Mouse (Mus musculus) large intestine, adult 2 months (tissue): ENCODE data around the gene Klhl32. TPM values are rescaled to one million over a fixed set of nuclear protein-coding genes. Genes with fewer than 3 reads are reported as not detected.
"Not testable (repeated sequence)": the region's sequence is repeated elsewhere in the genome, so short reads cannot be mapped to it uniquely, and the experiment has no call there.

ENCODE experiments used
- DNase-seq: peaks from one replicate; pipeline ENCODE4 v3.0.0-alpha.2; 2012; ENCODE audit warnings: low read depth, low spot score
- WGBS: fragments of 180-500 bp; shearing (Covaris S2); methylation state at CpG from one replicate; pipeline ENCODE4 v1.1.7; 2018; 5-methylcytosine and 5-hydroxymethylcytosine counted together
- polyA plus RNA-seq: library from polyadenylated mRNA; depleted of rRNA; stranded (reverse); fragments of >200 nt; gene quantifications from 2 replicates; pipeline ENCODE4 v1.2.3, GENCODE M21; 2012; rRNA removed

The Klhl32 gene
- polyA plus RNA-seq = 0.58 and 0.86 TPM in 2 replicates

DNA sequence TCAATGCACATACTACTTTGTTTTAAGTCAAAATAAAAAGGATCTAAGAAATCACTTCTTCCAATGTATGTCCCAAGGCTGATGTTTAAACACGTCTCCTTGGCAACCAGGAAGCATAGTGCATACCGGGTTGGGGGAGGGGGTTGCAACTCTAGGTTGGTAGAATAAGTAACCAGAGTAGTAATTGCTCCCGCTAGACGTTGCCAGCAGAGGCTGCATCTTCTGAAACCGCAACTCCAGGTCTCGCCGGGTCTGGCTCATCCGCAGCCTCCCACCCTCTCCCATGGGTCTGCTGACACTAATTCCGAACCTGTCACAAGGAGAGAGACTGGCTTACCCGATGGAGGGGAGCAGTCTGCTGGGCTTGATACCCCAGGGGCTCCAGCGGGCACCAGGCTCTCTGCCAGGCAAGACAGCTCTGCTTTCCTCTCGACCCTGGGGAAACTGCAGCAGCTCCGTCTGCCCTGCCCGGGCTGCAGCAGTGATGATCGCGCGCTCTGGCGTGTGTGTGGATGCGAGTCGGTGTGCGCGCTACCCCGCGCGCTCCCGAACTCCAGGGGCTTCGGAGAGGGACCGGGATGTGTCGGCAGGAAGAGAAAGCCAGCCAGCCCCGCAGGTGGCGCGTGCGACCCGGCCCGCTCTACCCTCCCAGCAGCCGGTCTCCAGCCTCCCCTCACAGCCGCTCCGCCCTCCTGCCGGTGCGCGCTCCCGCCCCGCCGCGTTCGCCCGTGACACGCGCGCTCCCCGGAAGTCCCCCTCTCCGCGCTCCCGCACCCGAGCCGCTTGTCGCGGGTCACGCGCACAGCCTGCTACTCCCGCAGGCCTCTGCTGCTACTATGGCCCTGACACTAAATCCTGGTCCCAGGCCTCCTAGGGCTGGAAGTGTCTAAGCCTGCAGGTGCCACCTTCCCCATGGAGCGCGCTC is at the start of gene Klhl32:
Gene Klhl32, minus strand, starts transcription at position 724 of the 925 bp plus-strand sequence.
- under 1% methylated on average over 61 of the region's 63 CpGs for WGBS
- DNase-seq = no peak

DNA sequence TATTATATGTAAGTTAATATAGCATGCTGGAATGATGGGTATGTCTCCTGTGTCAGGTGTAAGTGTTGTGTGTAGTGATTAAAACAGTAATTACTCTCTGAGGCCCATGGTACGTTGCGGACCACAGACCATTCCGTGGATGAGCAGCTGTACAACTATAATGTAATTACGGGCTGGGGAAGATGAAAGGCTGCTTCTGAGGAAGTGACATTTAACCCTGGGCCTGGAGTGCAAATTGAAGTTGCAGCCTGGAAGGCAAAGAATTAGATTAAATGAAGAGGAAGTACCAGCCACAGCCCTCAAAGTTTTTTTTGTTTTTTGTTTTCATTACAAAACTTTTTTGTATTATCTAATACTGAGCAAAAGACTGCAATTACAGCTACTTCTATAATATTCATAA is 48.2 kb upstream of the Klhl32 start:
- DNase-seq = no peak
- WGBS = 18% methylated on average over 4 of the region's 4 CpGs

DNA sequence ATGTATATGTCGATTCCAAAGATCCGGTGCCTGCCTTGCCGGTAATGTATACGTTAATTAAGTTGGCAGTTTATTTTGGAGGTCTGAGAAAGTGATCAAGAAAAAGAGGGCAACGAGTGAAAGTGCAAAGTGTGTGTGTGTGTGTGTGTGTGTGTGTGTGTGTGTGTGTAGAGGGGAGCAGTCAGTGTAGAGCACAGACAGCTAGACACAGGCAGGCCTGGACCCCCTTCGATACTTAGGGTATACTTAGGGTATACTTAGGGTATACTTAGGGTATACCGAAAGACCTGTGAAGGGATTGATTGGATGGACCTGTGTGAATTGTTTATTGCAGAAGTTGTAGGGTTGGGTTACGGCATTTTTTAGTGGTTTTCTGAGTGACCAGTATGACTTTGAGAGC is 47.7 kb upstream of the Klhl32 start:
- WGBS = 10% methylated on average over 8 of the region's 8 CpGs
- DNase-seq = no peak

DNA sequence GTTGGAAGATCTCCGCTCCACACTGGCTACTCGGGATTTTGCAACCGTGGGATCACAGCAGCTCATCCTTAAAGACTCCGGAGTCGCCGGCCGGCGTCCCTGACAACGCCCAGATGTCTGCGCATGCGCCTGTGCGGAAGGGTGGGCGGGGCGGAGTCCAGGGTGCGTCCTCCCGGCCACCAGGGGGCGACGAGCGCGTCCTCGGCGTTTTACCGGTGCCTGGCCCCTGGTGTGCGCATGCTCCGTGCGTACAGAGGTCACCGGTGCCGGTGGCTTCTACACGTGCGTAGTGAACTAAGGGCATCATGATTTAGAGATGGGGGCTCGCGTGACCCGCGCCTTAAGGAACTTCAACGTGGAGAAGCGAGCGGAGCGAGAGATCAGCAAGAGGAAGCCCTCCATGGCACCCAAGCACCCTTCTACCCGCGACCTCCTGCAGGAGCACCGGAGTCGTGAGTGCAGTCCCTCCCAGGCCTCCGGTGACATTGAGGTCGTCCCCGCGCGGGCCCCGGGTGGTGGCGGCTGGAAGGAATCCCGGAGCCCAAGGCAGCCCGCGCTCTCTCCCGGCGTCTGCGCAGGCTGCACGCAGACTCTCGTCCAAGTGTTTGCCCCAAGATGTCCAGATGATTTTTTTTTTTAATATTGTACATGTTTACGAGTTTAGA is 47.1 kb upstream of the Klhl32 start, which contains the start of gene Ndufaf4:
Gene Ndufaf4, plus strand, starts transcription at position 233 of the 665 bp plus-strand sequence.
- WGBS = under 1% methylated on average over 58 of the region's 58 CpGs

DNA sequence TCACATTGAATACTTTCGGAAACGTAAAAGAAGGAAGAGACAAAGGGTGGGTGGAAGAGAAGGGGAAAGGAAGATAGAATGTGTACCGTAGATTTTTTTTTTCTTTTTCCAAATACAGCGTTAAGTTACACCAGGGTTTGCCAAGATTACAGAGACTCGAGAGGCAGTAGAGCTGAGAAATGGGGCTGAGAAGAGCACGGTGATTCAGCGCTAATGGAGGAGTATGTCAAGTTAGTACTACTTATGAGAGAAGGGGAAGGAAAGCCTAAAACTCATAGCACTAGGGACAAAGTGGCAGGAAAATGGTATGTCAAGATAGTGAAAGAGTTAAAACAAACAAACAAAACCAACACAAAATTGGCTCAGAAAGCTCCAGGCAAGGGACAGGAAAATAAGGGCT is 46.4 kb upstream of the Klhl32 start:
- 10% methylated on average over 7 of the region's 7 CpGs for WGBS
- DNase-seq = no peak

More for the DNA sequence above, 47.1 kb upstream of the Klhl32 start, which contains the start of gene Ndufaf4:
- DNase-seq = peak; percentile 76

DNA sequence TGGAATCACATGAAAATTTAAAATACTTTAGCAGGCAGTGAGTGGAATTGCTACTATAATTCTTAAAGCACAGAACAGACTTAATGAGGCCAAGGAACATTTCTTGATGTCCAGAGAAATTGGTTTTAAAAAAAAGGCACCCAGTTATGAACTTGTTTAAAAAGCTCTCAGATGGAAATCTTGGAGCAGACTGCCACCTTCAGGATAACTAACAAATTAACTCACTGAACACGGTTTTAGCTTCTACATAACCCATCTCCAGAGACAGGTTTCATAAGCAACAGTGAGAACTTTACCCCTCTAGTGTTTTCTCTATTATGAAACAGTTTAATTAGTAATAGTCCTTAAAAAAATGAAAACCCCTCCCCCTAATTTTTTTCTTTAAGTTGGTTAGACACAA is 45.9 kb upstream of the Klhl32 start:
- 0% methylated on average over 1 of the region's 1 CpGs for WGBS
- DNase-seq = peak; percentile 27

DNA sequence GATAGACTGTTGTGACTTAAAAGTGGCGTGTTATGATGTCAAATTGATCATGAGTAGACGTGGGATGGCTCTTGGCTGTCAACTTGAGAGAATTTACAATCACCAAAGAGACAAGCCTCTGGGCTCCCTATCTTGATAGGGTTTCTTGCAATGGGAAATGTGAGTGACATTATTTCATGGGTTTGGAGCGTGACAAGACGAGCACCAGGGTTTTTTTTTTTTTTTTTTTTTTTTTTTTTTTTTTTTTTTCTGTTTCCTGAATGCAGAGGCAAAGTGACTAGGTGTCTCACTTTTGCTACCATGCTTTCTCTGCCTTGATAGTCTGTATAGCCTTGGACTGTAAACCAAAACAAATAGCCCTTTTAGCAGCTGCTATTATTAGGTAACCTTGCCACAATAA is 43.7 kb upstream of the Klhl32 start:
- no peak for DNase-seq
- 63% methylated on average over 4 of the region's 4 CpGs for WGBS

DNA sequence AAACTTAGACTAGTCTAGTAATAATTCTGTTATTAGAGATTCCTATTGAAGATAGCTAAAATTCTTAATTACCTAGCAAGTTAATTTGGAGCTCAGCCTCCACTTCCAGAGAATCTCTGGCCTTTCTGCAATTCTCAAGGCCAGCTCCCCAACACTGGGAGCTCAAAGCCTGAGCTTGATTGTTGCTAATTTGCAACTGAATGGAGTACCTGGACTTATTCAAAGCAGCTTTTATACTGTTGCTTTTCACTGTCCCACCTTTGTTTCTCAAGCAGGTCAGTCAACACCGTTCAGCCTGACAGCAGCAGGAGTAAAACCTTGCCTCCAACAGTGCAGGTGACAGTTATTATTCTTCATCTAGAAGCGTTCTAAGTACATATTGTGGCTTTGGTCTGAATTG is 41.4 kb upstream of the Klhl32 start:
- WGBS = 79% methylated on average over 2 of the region's 2 CpGs
- DNase-seq = not testable (repeated sequence)

DNA sequence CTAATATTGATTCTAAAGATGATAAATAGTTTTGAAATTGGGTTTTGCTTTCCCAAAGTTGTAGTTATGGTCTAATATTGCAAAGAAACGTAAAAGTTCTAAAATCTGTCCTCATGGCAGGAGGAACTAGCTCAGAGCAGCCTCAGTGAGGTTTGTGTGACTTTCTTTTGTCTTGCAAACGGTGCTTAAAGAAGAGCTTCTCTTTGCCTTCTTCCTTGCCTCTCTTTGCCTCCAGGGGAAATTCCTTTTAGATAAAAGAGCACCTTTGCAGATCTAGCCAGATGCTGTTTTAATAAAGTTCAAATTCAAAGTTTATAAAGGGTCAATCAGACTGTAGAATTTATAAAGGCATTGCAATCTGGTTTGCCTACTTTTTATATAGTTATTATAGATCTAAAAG is 38.5 kb upstream of the Klhl32 start:
- not testable (repeated sequence) for DNase-seq
- 35% methylated on average over 2 of the region's 2 CpGs for WGBS

DNA sequence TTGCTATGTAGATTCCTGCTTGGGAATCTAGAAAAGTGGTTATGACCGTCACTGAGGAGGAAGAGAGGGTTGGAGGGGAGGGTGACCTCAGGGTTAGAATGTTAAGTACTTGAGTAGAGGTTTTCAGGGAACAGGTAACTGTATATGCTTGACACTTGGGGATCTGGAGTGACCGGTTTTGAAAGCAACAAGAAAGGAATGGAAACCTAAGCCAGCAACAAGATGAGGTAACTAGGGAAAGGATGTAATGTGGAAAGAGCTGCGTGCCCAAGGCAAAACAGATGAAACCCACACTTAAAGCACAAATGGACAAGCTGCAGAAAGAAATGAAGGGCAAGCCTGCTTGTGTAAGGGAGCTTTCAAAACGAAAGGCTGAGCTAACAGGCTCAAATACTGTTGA is 18.3 kb upstream of the Klhl32 start:
- 41% methylated on average over 4 of the region's 4 CpGs for WGBS
- no peak for DNase-seq

DNA sequence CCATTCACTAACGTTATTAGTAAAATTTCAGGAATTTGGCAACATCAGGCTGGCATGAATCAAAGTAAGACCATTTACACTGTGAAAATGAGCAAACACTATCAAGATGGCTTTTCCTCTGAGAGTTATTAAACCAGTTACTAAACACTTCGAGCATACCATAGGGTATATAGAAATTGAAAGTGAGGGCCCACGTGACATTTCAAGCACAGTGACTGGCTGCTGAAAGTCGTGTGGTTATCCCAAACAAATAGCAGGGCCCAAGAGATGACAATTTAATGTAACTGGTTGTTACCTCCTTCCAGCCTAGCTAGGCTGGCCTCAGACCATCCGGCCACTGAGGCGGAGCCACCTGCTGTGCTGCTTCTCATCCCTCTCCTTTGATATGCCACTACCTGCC is 14.8 kb upstream of the Klhl32 start:
- 36% methylated on average over 6 of the region's 6 CpGs for WGBS
- no peak for DNase-seq

DNA sequence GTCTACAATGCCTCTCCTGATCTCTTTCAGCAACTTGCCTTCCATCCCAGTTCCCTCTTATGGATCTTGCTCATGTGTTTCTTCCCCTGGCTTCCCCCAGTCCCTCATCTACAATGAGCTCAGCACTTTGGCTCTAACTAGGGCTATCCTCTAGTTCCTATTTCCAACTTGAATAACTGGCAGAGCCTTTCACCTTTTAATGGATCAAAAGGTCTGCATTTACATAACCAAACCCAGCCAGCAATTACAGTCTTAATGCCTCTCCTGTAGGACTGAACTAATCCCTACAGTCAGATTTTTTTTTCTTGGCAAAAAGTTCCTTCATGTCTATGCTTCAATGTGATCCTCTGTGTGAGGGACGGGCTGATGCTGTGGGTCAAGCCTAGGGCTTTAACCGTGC is 3.5 kb downstream of the Klhl32 start:
- WGBS = 81% methylated on average over 2 of the region's 2 CpGs
- no peak for DNase-seq

DNA sequence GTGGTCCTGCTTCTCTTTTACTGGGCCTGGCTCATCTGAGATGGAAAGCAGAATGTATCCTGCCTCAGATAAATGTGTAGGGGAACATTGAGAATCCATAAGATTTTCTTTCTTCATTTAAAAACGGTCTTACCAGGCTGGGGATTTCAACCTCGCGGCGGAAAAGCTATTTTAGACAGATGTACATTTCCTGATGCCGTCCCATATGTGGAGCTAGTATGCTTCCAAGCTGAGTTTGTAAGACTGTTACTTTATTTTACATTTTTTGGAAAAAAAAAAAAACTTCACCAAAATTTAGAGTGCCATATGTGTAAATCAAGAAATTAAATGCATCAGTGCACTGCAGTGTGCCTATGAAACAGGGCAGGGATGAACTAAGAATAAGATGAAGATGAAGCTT is 5.4 kb downstream of the Klhl32 start:
- DNase-seq = no peak
- 95% methylated on average over 5 of the region's 5 CpGs for WGBS

DNA sequence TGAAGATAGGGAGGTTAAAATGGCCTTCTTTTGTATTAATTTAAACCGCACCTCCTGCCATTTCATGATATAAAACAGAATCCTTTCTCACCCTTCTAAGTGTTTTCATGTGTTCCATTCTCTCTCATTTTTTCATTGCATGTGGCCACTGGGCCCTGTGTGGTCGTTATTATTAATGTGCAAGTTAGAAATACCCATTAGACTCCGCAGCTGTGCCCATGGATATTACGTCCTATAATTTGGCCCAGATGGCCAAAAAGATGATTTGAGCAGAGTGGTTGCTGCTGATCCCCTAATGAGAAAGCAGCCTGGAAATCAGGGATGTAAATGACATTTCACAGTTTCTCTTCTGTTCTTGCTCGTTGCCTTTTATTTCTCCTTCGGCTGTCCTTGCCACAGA is 12.4 kb downstream of the Klhl32 start:
- DNase-seq = no peak
- WGBS = 85% methylated on average over 6 of the region's 6 CpGs

DNA sequence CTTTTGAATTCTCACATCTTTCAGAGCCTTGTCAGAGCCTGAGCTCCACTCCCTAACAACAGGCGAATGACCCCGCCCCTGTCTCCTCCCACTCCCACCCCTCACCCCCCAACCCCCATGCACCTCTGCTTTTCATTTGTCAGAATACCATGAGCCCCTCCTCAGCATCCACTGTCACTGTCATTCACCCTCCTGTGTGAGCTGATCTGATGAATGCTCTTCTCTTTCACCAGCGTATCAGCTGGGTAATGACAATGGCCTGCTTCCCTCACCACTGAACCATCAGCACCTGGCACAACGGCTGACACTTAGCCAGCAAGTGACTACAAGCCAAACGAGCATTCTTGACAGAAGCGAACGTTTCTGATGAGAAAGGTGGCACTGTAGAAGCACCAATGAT is 15.4 kb downstream of the Klhl32 start:
- DNase-seq = no peak
- 55% methylated on average over 7 of the region's 7 CpGs for WGBS

DNA sequence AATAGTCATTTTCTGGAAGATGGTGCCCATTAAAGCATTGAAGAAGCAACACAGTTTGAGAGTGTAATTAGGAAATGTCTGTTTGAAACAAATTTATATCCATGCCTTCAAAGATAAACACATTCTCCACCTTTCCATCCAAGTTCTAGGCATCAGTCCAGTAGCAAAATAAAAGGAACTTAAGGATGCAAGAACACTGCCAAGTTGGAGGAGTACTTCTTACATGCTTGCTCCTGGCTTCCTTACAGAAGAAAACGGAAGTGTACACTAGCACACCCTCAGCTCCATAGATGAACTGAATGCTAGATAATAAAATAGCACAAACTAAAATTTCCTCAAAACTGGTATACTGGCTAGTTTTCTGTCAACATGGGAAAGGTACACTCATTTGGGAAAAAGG is 42.6 kb downstream of the Klhl32 start:
- no peak for DNase-seq
- WGBS = 70% methylated on average over 1 of the region's 1 CpGs

DNA sequence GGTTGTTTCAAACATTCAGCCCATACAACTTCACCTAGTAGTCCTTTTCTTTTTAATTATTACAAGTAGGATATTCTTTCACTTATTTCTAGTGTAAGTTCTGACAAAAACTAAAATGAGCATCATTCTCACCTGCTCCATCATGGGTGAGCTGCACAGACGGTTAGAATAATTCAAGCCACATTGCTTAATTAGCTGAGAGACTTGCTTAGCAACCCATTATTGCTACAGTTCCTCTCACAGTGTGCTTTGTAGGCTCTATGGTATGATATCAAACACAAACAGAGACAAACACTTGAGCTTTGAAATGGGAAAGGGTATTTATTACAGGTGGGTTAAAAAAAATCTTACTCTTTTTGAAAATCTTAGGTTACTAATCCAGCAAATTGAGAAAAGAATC is 49.0 kb downstream of the Klhl32 start:
- DNase-seq = no peak
- 63% methylated on average over 1 of the region's 1 CpGs for WGBS

DNA sequence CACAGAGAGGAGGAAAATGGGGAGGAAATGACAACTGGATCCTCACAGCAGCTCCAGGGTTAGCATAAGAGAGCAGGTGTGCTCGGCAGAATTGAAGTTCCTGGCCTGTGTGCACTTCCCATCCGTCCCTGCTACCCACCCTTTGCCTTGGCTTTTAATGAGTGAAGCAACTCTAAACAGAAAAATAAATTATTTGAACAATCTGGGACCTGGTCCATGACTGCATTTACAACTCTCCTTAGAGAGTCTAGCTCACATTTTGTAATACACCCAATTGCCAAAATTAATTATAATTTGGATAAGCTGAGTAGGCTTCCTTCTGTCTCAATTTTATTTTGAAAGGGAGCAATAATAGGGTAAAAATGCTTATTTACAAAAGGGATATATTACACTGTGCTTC is 49.6 kb downstream of the Klhl32 start:
- DNase-seq = no peak
- 51% methylated on average over 2 of the region's 2 CpGs for WGBS

DNA sequence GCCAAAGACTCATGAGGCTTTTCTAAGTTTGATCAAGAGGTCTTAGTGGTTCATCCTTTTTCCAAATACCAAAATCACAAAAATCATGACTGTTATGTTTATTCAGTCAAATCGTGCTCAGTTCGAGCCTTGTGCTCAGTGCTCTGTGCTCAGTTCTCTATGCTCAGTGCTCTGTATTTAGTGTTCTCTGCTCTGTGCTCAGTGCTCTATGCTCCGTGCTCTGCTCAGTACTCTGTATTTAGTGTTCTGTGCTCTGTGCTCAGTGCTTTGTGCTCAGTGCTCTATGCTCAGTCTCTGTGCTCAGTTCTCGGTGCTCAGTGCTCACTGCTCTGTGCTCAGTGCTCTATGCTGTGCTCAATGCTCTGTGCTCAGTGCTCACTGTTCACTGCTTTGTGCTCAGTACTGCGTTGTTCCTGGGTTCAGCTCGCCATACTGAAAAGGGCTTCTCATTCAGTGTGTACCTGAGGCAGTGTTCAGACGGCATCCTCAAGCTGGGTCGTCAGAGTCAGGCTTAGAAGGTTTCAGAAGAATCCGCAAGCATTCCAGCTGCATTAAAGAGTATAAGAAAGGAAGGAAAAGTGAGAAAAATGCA is 50.5 kb downstream of the Klhl32 start:
- DNase-seq = no peak
- WGBS = 87% methylated on average over 9 of the region's 9 CpGs

DNA sequence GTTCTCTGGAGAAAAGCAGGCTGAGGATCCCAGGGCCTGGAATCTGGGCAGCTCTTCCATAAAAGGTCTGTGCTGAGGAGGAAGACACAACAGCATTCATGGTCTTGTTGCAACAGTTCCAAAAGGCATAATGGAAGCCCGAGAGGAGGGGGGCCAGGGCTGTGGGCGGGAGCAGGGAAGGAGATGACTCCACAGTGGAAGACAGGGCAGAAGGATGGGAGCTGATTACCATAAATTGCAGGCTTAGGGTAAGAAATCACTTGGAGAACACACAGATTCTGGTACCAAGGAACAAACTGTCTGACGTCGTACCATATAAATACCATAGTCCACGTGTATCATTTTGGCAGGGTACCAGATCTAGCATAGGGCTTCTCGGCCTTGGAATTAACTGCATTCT is 51.9 kb downstream of the Klhl32 start:
- no peak for DNase-seq
- WGBS = 67% methylated on average over 6 of the region's 6 CpGs

DNA sequence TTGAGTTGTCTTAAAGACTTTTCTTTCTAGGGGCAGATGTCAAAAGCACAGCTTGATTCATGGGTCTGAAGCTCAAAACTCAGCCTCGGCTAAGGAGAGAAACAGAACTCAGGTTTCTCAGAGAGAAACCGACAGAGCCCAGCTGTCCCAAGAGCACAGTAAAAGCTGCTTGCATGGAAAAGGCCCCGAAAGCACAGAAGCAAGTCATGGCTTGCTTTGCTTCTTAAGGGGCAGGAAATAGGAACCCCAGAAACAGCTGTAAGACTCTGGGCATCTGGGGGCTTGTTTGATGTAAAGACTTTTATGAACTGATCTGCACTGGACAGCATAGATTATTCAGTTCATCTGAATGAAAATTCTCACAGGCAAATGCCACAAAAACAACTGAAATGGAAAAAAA is 53.1 kb downstream of the Klhl32 start:
- 62% methylated on average over 3 of the region's 3 CpGs for WGBS
- no peak for DNase-seq
